Mouse (Mus musculus) cortical plate, adult 2 months (tissue): Measurements from ENCODE around the gene Sarnp.

Experiments
- CTCF ChIP-seq: fragments of 200-500 bp; IDR thresholded peaks from 2 replicates; pipeline ENCODE4 v1.5.1; 2011; ENCODE audit warnings: mild to moderate bottlenecking, control low read depth, low read length; ENCODE audit not compliant: insufficient read depth; ENCODE audit errors: extremely low read depth
- POLR2A ChIP-seq: fragments of 200-500 bp; IDR thresholded peaks from 2 replicates; pipeline ENCODE4 v1.6.1; 2011; ENCODE audit warnings: mild to moderate bottlenecking, low read length, control low read depth; ENCODE audit not compliant: insufficient read depth; ENCODE audit errors: extremely low read depth

DNA sequence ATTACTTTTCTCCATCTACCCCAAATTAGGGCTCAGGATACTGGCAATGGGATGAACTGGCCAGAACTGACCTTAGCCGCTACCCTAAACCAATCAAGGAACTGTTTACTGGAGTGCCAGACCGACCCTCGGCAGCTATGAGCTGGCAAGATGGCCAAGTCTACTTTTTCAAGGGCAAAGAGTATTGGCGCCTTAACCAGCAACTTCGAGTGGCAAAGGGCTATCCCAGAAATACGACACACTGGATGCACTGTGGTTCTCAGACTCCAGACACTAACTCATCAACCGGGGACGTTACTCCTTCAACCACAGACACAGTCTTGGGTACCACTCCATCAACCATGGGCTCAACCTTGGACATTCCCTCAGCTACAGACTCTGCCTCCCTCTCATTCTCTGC lies 18.5 kb upstream of the Sarnp start:
- no peak for TF ChIP-seq POLR2A
- no peak for TF ChIP-seq CTCF
